Mouse (Mus musculus): ENCODE data around the gene Mcm5.

Mcm5 gene

GRCm38 (mm10) chr8:75109236-75109967 is at the start of gene Mcm5:
Mcm5 (plus strand) TSS chr8:75109569.
- DNase-seq = peak; percentile 97

GRCm38 (mm10) chr8:75060022-75060421 is 49.3 kb upstream of the Mcm5 start:
- no peak for DNase-seq

- no peak for DNase-seq
Measured at GRCm38 (mm10) chr8:75060815-75061214, 48.6 kb upstream of the Mcm5 start.

- no peak for DNase-seq
Measured at GRCm38 (mm10) chr8:75063290-75063689, 46.1 kb upstream of the Mcm5 start.

GRCm38 (mm10) chr8:75064790-75065189 is 44.6 kb upstream of the Mcm5 start:
- DNase-seq = no peak

- DNase-seq = no peak
Measured at GRCm38 (mm10) chr8:75067287-75067686, 42.1 kb upstream of the Mcm5 start.

- no peak for DNase-seq
Measured at GRCm38 (mm10) chr8:75070297-75070696, 39.1 kb upstream of the Mcm5 start.

- peak; percentile 79 for DNase-seq
Measured at GRCm38 (mm10) chr8:75071627-75072346, 37.6 kb upstream of the Mcm5 start.

GRCm38 (mm10) chr8:75074876-75075275 is 34.5 kb upstream of the Mcm5 start:
- DNase-seq = no peak

GRCm38 (mm10) chr8:75078215-75078614 is 31.2 kb upstream of the Mcm5 start:
- DNase-seq = no peak

- no peak for DNase-seq
Measured at GRCm38 (mm10) chr8:75078851-75079250, 30.5 kb upstream of the Mcm5 start.

- DNase-seq = no peak
Measured at GRCm38 (mm10) chr8:75081364-75082040, 27.9 kb upstream of the Mcm5 start.

- DNase-seq = no peak
Measured at GRCm38 (mm10) chr8:75082181-75082805, 27.1 kb upstream of the Mcm5 start.

GRCm38 (mm10) chr8:75083846-75084245 is 25.5 kb upstream of the Mcm5 start:
- peak; percentile 63 for DNase-seq

- DNase-seq = no peak
Measured at GRCm38 (mm10) chr8:75084382-75085064, 24.8 kb upstream of the Mcm5 start.

- no peak for DNase-seq
Measured at GRCm38 (mm10) chr8:75086002-75086401, 23.4 kb upstream of the Mcm5 start.

- DNase-seq = no peak
Measured at GRCm38 (mm10) chr8:75087127-75087526, 22.2 kb upstream of the Mcm5 start.

- peak; percentile 36 for DNase-seq
Measured at GRCm38 (mm10) chr8:75088989-75089881, 20.1 kb upstream of the Mcm5 start.

- no peak for DNase-seq
Measured at GRCm38 (mm10) chr8:75090781-75091365, 18.5 kb upstream of the Mcm5 start.

- peak; percentile 76 for DNase-seq
Measured at GRCm38 (mm10) chr8:75093399-75094156, 15.8 kb upstream of the Mcm5 start, which contains the start of gene Hmox1. Hmox1 (plus strand) TSS chr8:75093621.
